Mouse (Mus musculus) CD4-positive, CD25-positive, alpha-beta regulatory T cell, adult 4 months (primary cell): ENCODE measurements around the gene Nucb1. TPM values are rescaled to one million over a fixed set of nuclear protein-coding genes. Genes with fewer than 3 reads are reported as not detected.

Experiments
- ATAC-seq: one replicate; pipeline ENCODE4 v1.8.0; 2017
- polyA plus RNA-seq, 2 experiments: library from polyadenylated mRNA; unstranded; fragments of 100-300 nt; shearing (Covaris generic); gene quantifications; one replicate each; pipeline ENCODE4 v1.2.1; 2017

Gene Nucb1
- polyA plus RNA-seq, 2 experiments from 2014 or later, result 124 to 159 TPM

- ATAC-seq, result no peak
Observed at GRCm38 (mm10) chr7:45461326-45461725, 48.9 kb downstream of the Nucb1 start.

- no peak for ATAC-seq
Observed at GRCm38 (mm10) chr7:45460860-45461314, 49.3 kb downstream of the Nucb1 start.

GRCm38 (mm10) chr7:45460377-45460776, 49.8 kb downstream of the Nucb1 start:
- ATAC-seq, result no peak

GRCm38 (mm10) chr7:45459564-45460140, 50.6 kb downstream of the Nucb1 start, which contains the start of gene Ftl1:
Gene Ftl1, minus strand, starts transcription at chr7:45459884.
- ATAC-seq, result peak; percentile 90

- ATAC-seq, result peak; percentile 37
Observed at GRCm38 (mm10) chr7:45458748-45459563, 51.2 kb downstream of the Nucb1 start.

GRCm38 (mm10) chr7:45457204-45458060, 52.8 kb downstream of the Nucb1 start:
- no peak for ATAC-seq

GRCm38 (mm10) chr7:45456721-45457203, 53.4 kb downstream of the Nucb1 start:
- ATAC-seq, result no peak

GRCm38 (mm10) chr7:45455932-45456696, 54.1 kb downstream of the Nucb1 start:
- no peak for ATAC-seq

- no peak for ATAC-seq
Observed at GRCm38 (mm10) chr7:45454971-45455370, 55.2 kb downstream of the Nucb1 start.

GRCm38 (mm10) chr7:45451344-45451982, 58.7 kb downstream of the Nucb1 start:
- peak; percentile 93 for ATAC-seq

GRCm38 (mm10) chr7:45449974-45450373, 60.2 kb downstream of the Nucb1 start:
- ATAC-seq, result no peak

GRCm38 (mm10) chr7:45447325-45447990, 62.7 kb downstream of the Nucb1 start:
- peak; percentile 21 for ATAC-seq

- no peak for ATAC-seq
Observed at GRCm38 (mm10) chr7:45446589-45446988, 63.6 kb downstream of the Nucb1 start.

- ATAC-seq, result no peak
Observed at GRCm38 (mm10) chr7:45443526-45444420, 66.4 kb downstream of the Nucb1 start.

Other genes starting within 250 kb of the Nucb1 start
- not detected for gene Slc6a21, start 232.9 kb downstream of the Nucb1 start, polyA plus RNA-seq
- 10 to 100 TPM; 11.7 to 15.9 TPM for gene Trpm4, start 176.6 kb downstream of the Nucb1 start, polyA plus RNA-seq
- gene Hrc, start 175.1 kb downstream of the Nucb1 start, polyA plus RNA-seq, result not detected
- not detected for gene Ppfia3, start 143.4 kb downstream of the Nucb1 start, polyA plus RNA-seq
- not detected for gene Lin7b, start 139.8 kb downstream of the Nucb1 start, polyA plus RNA-seq
- 100 to 1,000 TPM in 1 of 2 experiments, 10 to 100 TPM in 1; 82.1 to 130 TPM for gene Snrnp70, start 114.7 kb downstream of the Nucb1 start, polyA plus RNA-seq
- not detected for gene Kcna7, start 104.8 kb downstream of the Nucb1 start, polyA plus RNA-seq
- not detected for gene Ntf5, start 96.7 kb downstream of the Nucb1 start, polyA plus RNA-seq
- not detected for gene Lhb, start 89.6 kb downstream of the Nucb1 start, polyA plus RNA-seq
- 10 to 100 TPM in 1 of 2 experiments, 1 to 10 TPM in 1; 9.2 to 18.2 TPM for gene Gys1, start 75.6 kb downstream of the Nucb1 start, polyA plus RNA-seq
- gene Ruvbl2, start 72.3 kb downstream of the Nucb1 start, polyA plus RNA-seq, result 10 to 100 TPM; 41.9 to 51.9 TPM
- gene Ftl1, start 50.5 kb downstream of the Nucb1 start, polyA plus RNA-seq, result 1,000 to 10,000 TPM; 1,962 to 2,374 TPM
- gene Bax, start 43.5 kb downstream of the Nucb1 start, polyA plus RNA-seq, result 100 to 1,000 TPM; 146 to 164 TPM
- 1 to 10 TPM; 1.2 TPM for gene Tulp2, start 28.5 kb downstream of the Nucb1 start, polyA plus RNA-seq
- under 1 TPM in 1 of 2 experiments, not detected in 1; 0.62 TPM for gene Gm45808, start 23.6 kb downstream of the Nucb1 start, polyA plus RNA-seq
- 1 to 10 TPM; 1.1 to 2.7 TPM for gene Dhdh, start 21.6 kb downstream of the Nucb1 start, polyA plus RNA-seq
- gene Ppp1r15a, start 15.9 kb upstream of the Nucb1 start, polyA plus RNA-seq, result 100 to 1,000 TPM in 1 of 2 experiments, 10 to 100 TPM in 1; 49.3 to 132 TPM
- under 1 TPM in 1 of 2 experiments, not detected in 1; 0.20 TPM for gene Plekha4, start 15.9 kb upstream of the Nucb1 start, polyA plus RNA-seq
- under 1 TPM; 0.77 to 0.81 TPM for gene Hsd17b14, start 44.5 kb upstream of the Nucb1 start, polyA plus RNA-seq
- gene Bcat2, start 59.7 kb upstream of the Nucb1 start, polyA plus RNA-seq, result 10 to 100 TPM; 46.4 to 77.9 TPM
- gene Fgf21, start 105.1 kb upstream of the Nucb1 start, polyA plus RNA-seq, result not detected
- gene Fut1, start 106.9 kb upstream of the Nucb1 start, polyA plus RNA-seq, result not detected
- gene Izumo1, start 111.4 kb upstream of the Nucb1 start, polyA plus RNA-seq, result not detected
- gene Rasip1, start 117.1 kb upstream of the Nucb1 start, polyA plus RNA-seq, result under 1 TPM in 1 of 2 experiments, not detected in 1; 0.20 TPM
- under 1 TPM; 0.32 to 0.40 TPM for gene Mamstr, start 129.6 kb upstream of the Nucb1 start, polyA plus RNA-seq
- gene Fut2, start 156.0 kb upstream of the Nucb1 start, polyA plus RNA-seq, result not detected
- gene Ntn5, start 173.6 kb upstream of the Nucb1 start, polyA plus RNA-seq, result not detected
- under 1 TPM in 1 of 2 experiments, not detected in 1; 0.30 TPM for gene Sec1, start 184.0 kb upstream of the Nucb1 start, polyA plus RNA-seq
- 1 to 10 TPM; 1.2 to 1.3 TPM for gene Car11, start 189.4 kb upstream of the Nucb1 start, polyA plus RNA-seq
- gene Dbp, start 194.7 kb upstream of the Nucb1 start, polyA plus RNA-seq, result 1 to 10 TPM; 7.4 to 8.8 TPM
- 1,000 to 10,000 TPM; 2,369 to 2,427 TPM for gene Rpl18, start 205.1 kb upstream of the Nucb1 start, polyA plus RNA-seq
- 10 to 100 TPM; 15.2 to 21.1 TPM for gene Sphk2, start 207.6 kb upstream of the Nucb1 start, polyA plus RNA-seq
- gene Fam83e, start 210.8 kb upstream of the Nucb1 start, polyA plus RNA-seq, result not detected
- not detected for gene Spaca4, start 215.4 kb upstream of the Nucb1 start, polyA plus RNA-seq